Mouse (Mus musculus): Measurements from ENCODE around the gene Ghrh. TPM values are rescaled to one million over a fixed set of nuclear protein-coding genes. Genes with fewer than 3 reads are reported as not detected.

Ghrh gene
- polyA plus RNA-seq, 1 experiment from 2014 or later: 1.8 TPM

GRCm38 (mm10) chr2:157375051-157375450 is 27.7 kb upstream of the Ghrh start:
- Histone ChIP-seq H3K4me2 (0 out of 2 replicates have a peak overlapping the region, but pooled peaks have one; percentile 44), H3K27ac (replicated peaks) (no peak overlapping the region), H3K9ac (replicated peaks) (no peak overlapping the region), H3K9me3 (replicated peaks) (no peaks in the 10 kb centered on the region), H3K4me1 (peaks cover 38% of the 10 kb centered on the region), H3K4me3 (replicated peaks) (no peak overlapping the region), H3K27me3 (replicated peaks) (no peaks in the 10 kb centered on the region), H3K36me3 (peaks cover 8% of the 10 kb centered on the region; the same call in 1 of the 2 replicates)
- no peak for ATAC-seq (ENCODE audit: low FRiP score)
- 41% methylated on average over 8 of the region's 8 CpGs for WGBS

DNA sequence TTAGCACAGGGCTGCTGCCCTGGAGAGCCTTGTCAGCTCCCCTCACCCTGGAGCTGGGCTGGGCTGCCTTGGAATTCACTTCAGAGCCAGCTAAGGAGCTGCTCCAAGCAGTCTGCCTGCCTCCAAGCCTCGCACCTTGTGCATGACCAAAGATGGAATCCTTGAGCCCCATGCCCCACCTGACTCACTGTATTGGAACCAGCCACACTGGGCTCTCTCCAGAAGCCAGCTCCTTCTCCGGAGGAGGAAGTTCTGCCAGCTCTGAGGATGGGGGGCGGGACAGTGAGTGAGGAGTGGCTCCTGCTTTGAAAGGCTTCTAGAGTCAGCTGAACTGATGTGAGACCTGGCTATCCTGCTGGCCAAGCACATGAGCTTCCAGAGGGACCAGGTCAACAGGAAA is 26.4 kb upstream of the Ghrh start:
- 81% methylated on average over 3 of the region's 3 CpGs for WGBS
- no peaks in the 10 kb centered on the region for H3K27me3 ChIP-seq (replicated peaks)
- H3K36me3 ChIP-seq: no peaks in the 10 kb centered on the region
- no peak for ATAC-seq (ENCODE audit: low FRiP score)
- no peak overlapping the region for H3K4me2 ChIP-seq
- no peaks in the 10 kb centered on the region for H3K9me3 ChIP-seq (replicated peaks)
- H3K9ac ChIP-seq (replicated peaks): no peak overlapping the region
- peaks cover 48% of the 10 kb centered on the region for H3K4me1 ChIP-seq
- no peak overlapping the region for H3K27ac ChIP-seq (replicated peaks)
- no peak overlapping the region for H3K4me3 ChIP-seq (replicated peaks)

- Histone ChIP-seq H3K9ac (replicated peaks) (no peak overlapping the region), H3K9me3 (replicated peaks) (no peaks in the 10 kb centered on the region), H3K27me3 (replicated peaks) (no peaks in the 10 kb centered on the region), H3K4me2 (no peak overlapping the region), H3K4me3 (replicated peaks) (no peak overlapping the region), H3K27ac (replicated peaks) (no peak overlapping the region), H3K4me1 (peaks cover 59% of the 10 kb centered on the region), H3K36me3 (no peaks in the 10 kb centered on the region)
- WGBS: 77% methylated on average over 6 of the region's 6 CpGs
- ATAC-seq (ENCODE audit: low FRiP score): no peak
These were observed 24.4 kb upstream of the Ghrh start for GRCm38 (mm10) chr2:157371696-157372095.

DNA sequence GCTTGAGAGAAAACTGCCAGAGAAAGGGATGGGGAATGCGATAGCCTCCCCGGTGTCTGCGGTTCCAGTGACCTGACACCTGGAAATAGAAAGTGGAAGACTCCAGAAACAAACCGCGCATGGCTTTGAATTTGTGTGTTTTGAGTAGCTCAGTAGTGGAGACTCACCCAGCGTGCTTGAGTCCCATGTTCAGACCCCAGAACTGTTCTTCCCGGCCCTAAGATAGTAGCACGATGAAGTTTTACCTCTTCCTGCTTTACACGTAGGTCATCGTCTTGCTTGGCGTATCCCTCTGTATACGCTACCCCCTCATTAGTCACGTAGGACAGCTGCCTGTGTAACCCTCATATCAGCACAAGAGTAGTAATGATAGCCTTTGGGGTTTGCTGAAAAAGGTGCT is 20.7 kb upstream of the Ghrh start:
- WGBS: 5% methylated on average over 13 of the region's 13 CpGs

GRCm38 (mm10) chr2:157367184-157367893 is 20.0 kb upstream of the Ghrh start, which contains the start of gene Manbal:
TSS of gene Manbal (plus strand) at chr2:157367594.
- 4% methylated on average over 42 of the region's 42 CpGs for WGBS
- Histone ChIP-seq H3K4me3 (replicated peaks) (peak within 1 kb of the TSS; percentile 82), H3K9me3 (replicated peaks) (no peaks in the 10 kb centered on the region), H3K4me2 (peak within 1 kb of the TSS; percentile 80), H3K36me3 (no peaks in the 10 kb centered on the region), H3K27me3 (replicated peaks) (no peaks in the 10 kb centered on the region), H3K27ac (replicated peaks) (peak within 1 kb of the TSS; percentile 92), H3K4me1 (peaks cover 33% of the 10 kb centered on the region), H3K9ac (replicated peaks) (peak within 1 kb of the TSS; percentile 86)
- ATAC-seq (ENCODE audit: low FRiP score): peak; percentile 87

More for the DNA sequence above, 20.7 kb upstream of the Ghrh start:
- H3K27me3 ChIP-seq (replicated peaks): no peaks in the 10 kb centered on the region
- peak overlapping the region; percentile 80 for H3K4me2 ChIP-seq
- peak overlapping the region; percentile 92 for H3K27ac ChIP-seq (replicated peaks)
- no peaks in the 10 kb centered on the region for H3K36me3 ChIP-seq
- peak overlapping the region; percentile 86 for H3K9ac ChIP-seq (replicated peaks)
- peak overlapping the region; percentile 82 for H3K4me3 ChIP-seq (replicated peaks)
- no peaks in the 10 kb centered on the region for H3K9me3 ChIP-seq (replicated peaks)
- peak; percentile 58 for ATAC-seq (ENCODE audit: low FRiP score)
- H3K4me1 ChIP-seq: peaks cover 36% of the 10 kb centered on the region

DNA sequence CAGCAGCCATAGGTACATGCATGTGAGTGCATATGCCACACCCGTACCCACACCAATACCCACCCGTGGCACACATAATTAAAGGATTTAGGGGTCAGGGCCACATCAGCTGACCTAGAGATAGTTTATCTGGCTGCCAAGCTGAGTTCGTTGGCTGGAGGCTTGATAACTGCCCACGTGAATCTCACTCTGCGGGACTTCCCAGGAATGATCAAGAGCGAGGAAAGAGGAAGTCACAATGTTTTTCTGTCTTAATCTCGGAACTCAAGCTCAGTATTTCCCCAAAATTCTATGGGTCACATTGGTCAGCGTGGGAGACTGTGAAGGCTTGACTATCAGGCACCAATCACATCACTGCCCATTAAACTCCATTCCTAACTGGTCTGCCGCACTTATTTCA is 19.5 kb upstream of the Ghrh start:
- H3K4me3 ChIP-seq (replicated peaks): peak overlapping the region; percentile 82; the same call in 1 of the 2 replicates
- H3K9me3 ChIP-seq (replicated peaks): no peaks in the 10 kb centered on the region
- no peak for ATAC-seq (ENCODE audit: low FRiP score)
- peaks cover 32% of the 10 kb centered on the region for H3K4me1 ChIP-seq
- WGBS: 87% methylated on average over 9 of the region's 9 CpGs
- peak overlapping the region; percentile 80 for H3K4me2 ChIP-seq
- no peaks in the 10 kb centered on the region for H3K36me3 ChIP-seq
- H3K27me3 ChIP-seq (replicated peaks): no peaks in the 10 kb centered on the region
- peak overlapping the region; percentile 92; the same call in 1 of the 2 replicates for H3K27ac ChIP-seq (replicated peaks)
- H3K9ac ChIP-seq (replicated peaks): 0 out of 2 replicates have a peak overlapping the region, but pooled peaks have one; percentile 86

GRCm38 (mm10) chr2:157363031-157363430 is 15.7 kb upstream of the Ghrh start:
- H3K36me3 ChIP-seq: no peaks in the 10 kb centered on the region
- H3K9ac ChIP-seq (replicated peaks): no peak overlapping the region
- H3K27me3 ChIP-seq (replicated peaks): no peaks in the 10 kb centered on the region
- H3K27ac ChIP-seq (replicated peaks): no peak overlapping the region
- H3K4me1 ChIP-seq: peaks cover 10% of the 10 kb centered on the region
- ATAC-seq (ENCODE audit: low FRiP score): no peak
- WGBS: 94% methylated on average over 3 of the region's 3 CpGs
- H3K9me3 ChIP-seq (replicated peaks): no peaks in the 10 kb centered on the region
- no peak overlapping the region for H3K4me3 ChIP-seq (replicated peaks)
- no peak overlapping the region for H3K4me2 ChIP-seq

DNA sequence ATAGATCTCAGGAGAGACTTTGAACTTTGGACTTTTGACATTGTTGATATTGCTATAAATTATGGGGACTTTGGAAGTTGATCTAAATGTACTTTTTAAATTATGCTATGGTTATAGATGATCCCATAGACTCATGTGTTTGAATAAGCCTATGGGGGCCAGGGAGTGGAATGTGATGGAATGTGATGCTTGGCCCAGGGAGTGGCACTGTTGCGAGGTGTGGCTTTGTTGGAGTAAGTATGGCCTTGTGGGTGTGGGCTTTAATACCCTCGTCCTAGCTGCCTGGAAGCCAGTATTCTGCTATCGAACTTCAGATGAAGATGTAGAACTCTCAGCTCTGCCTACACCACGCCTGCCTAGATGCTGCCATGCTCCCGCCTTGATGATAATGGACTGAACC is 12.7 kb upstream of the Ghrh start:
- no peak overlapping the region for H3K9ac ChIP-seq (replicated peaks)
- H3K4me1 ChIP-seq: no peaks in the 10 kb centered on the region
- no peak overlapping the region for H3K4me3 ChIP-seq (replicated peaks)
- H3K9me3 ChIP-seq (replicated peaks): no peaks in the 10 kb centered on the region
- H3K4me2 ChIP-seq: no peak overlapping the region
- no peaks in the 10 kb centered on the region for H3K36me3 ChIP-seq
- no peaks in the 10 kb centered on the region for H3K27me3 ChIP-seq (replicated peaks)
- ATAC-seq (ENCODE audit: low FRiP score): no peak
- no peak overlapping the region for H3K27ac ChIP-seq (replicated peaks)
- 88% methylated on average over 5 of the region's 5 CpGs for WGBS

DNA sequence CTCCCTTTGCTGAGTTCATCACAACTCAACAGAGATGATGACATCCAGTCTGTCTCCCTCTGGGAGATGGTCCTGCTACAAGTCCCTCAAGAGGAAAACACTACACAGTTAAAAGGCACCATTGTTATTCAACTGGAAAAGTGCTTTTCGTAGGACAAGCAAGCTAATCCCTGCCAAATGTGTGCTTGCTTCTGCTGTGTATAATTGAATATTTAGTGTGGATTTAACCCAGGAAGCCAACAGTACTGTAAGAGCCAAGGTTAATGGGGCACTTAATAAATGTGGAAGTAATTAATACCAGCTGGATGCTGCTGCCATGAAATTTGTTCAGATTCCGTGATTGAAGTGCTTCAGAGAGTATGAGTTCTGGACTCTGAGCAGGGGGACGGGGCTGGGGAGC is 6.8 kb upstream of the Ghrh start:
- Histone ChIP-seq H3K4me1 (peaks cover 20% of the 10 kb centered on the region), H3K36me3 (no peaks in the 10 kb centered on the region), H3K4me2 (no peak overlapping the region), H3K27me3 (replicated peaks) (no peaks in the 10 kb centered on the region), H3K9ac (replicated peaks) (no peak overlapping the region), H3K4me3 (replicated peaks) (no peak overlapping the region), H3K27ac (replicated peaks) (peak overlapping the region; percentile 23; the same call in 1 of the 2 replicates), H3K9me3 (replicated peaks) (no peaks in the 10 kb centered on the region)
- WGBS: 49% methylated on average over 3 of the region's 3 CpGs
- no peak for ATAC-seq (ENCODE audit: low FRiP score)

DNA sequence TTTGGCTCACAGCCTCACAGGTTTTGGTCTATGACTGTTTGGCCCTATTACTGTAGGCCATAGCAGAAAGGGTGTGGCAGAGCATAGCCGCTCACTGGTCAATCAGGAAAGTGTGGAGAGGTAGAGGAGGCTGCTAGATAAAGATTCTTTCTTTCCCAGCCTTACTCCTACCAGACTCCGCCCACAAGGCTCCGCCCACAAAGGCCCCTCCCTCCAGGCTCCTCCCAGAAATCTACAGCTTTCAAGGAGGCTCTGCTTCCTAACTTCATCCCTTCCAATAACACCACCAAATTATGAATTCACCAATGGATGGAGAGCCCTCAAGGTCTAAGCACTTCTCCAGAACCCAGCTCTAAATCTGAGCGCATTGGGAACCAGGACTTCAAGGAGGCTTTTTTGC is 5.9 kb upstream of the Ghrh start:
- no peaks in the 10 kb centered on the region for H3K27me3 ChIP-seq (replicated peaks)
- H3K27ac ChIP-seq (replicated peaks): 0 out of 2 replicates have a peak overlapping the region, but pooled peaks have one; percentile 23
- no peak overlapping the region for H3K9ac ChIP-seq (replicated peaks)
- H3K4me3 ChIP-seq (replicated peaks): no peak overlapping the region
- no peaks in the 10 kb centered on the region for H3K36me3 ChIP-seq
- no peaks in the 10 kb centered on the region for H3K9me3 ChIP-seq (replicated peaks)
- H3K4me2 ChIP-seq: no peak overlapping the region
- peaks cover 29% of the 10 kb centered on the region for H3K4me1 ChIP-seq
- no peak for ATAC-seq (ENCODE audit: low FRiP score)
- WGBS: 83% methylated on average over 4 of the region's 4 CpGs

DNA sequence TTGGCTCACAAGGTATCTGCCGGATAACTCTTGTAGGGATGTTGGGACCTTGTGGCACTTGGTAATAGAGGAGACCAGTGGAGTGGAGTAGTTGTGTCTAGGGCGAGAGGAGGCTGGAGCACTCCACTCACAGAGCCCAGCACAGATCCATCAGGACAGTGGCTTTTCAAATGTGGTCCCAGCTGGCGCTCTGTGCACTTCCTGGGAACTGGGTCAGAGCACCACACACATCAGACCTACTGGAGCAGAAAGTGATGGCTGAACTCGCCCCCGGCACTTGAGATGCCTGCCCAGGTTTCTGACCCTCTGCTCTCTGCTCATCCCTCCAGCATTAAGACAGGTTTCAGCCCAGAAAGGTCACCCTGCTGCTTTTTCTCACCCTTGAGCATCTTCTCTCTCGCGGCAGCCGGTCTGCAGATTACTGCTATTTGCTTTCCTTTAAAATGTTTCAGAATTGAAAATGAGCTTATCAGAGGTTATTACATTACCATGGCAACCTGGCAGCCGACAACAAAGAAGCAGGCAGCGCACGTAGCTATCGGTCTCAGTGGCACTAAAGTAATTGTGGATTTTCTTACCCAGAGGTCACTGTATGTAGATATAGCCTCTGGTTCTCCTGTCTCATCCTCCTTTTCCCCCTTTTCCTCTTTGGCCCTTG is 1.9 kb upstream of the Ghrh start:
- WGBS: 41% methylated on average over 12 of the region's 12 CpGs
- peak; percentile 39; the same call in 1 of the 2 replicates for ATAC-seq (ENCODE audit: low FRiP score)
- Histone ChIP-seq H3K9me3 (replicated peaks) (no peaks in the 10 kb centered on the region), H3K36me3 (no peaks in the 10 kb centered on the region), H3K27ac (replicated peaks) (peak overlapping the region; percentile 91), H3K4me1 (peaks cover 44% of the 10 kb centered on the region), H3K9ac (replicated peaks) (peak overlapping the region; percentile 14; the same call in 1 of the 2 replicates), H3K27me3 (replicated peaks) (no peaks in the 10 kb centered on the region), H3K4me3 (replicated peaks) (no peak overlapping the region), H3K4me2 (peak overlapping the region; percentile 36)

GRCm38 (mm10) chr2:157343337-157343736 is 4.0 kb downstream of the Ghrh start:
- Histone ChIP-seq H3K9ac (replicated peaks) (0 out of 2 replicates have a peak overlapping the region, but pooled peaks have one; percentile 14), H3K4me2 (no peak overlapping the region), H3K27me3 (replicated peaks) (no peaks in the 10 kb centered on the region), H3K36me3 (no peaks in the 10 kb centered on the region), H3K4me1 (peaks cover 61% of the 10 kb centered on the region), H3K4me3 (replicated peaks) (no peak overlapping the region), H3K9me3 (replicated peaks) (no peaks in the 10 kb centered on the region), H3K27ac (replicated peaks) (peak overlapping the region; percentile 76; the same call in 1 of the 2 replicates)
- ATAC-seq (ENCODE audit: low FRiP score): no peak
- WGBS: 49% methylated on average over 6 of the region's 6 CpGs

Data from neural tube, embryonic 15.5 days (tissue).